Mouse (Mus musculus): ENCODE measurements around the gene Calm1.
"Not testable (repeated sequence)": the region's sequence is repeated elsewhere in the genome, so short reads cannot be mapped to it uniquely, and the experiment has no call there.

The Calm1 gene

GRCm38 (mm10) chr12:100198967-100199660, at the start of gene Calm1:
Gene Calm1, plus strand, starts transcription at chr12:100199435.
- DNase-seq: peak; percentile 95

- DNase-seq: no peak
Measured at GRCm38 (mm10) chr12:100152466-100152865, 46.8 kb upstream of the Calm1 start.

GRCm38 (mm10) chr12:100159261-100159975, 39.8 kb upstream of the Calm1 start, which contains the start of gene Nrde2:
Gene Nrde2, minus strand, starts transcription at chr12:100159653.
- DNase-seq: peak; percentile 80

- no peak for DNase-seq
Measured at GRCm38 (mm10) chr12:100164991-100165500, 34.2 kb upstream of the Calm1 start.

DNA sequence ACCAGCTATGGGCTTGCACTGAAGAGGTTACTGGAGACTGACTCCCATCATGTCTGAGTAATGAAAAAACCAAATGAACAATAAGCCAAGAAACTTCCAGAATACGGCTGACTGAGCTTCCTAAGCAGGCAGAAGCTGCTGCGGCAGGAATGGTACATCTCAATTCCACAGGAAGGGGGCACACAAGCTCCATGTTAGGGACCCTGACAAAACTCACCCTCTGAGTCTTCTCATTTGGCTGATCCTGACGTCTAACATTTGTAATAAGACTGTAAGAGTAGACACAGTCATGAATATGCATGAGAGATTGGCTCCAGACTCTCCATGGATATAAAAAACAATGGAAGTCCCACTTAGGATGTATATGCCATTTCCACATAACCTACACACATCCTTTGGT, 33.1 kb upstream of the Calm1 start:
- peak; percentile 66 for DNase-seq

GRCm38 (mm10) chr12:100166939-100167338, 32.3 kb upstream of the Calm1 start:
- DNase-seq: peak; percentile 56

DNA sequence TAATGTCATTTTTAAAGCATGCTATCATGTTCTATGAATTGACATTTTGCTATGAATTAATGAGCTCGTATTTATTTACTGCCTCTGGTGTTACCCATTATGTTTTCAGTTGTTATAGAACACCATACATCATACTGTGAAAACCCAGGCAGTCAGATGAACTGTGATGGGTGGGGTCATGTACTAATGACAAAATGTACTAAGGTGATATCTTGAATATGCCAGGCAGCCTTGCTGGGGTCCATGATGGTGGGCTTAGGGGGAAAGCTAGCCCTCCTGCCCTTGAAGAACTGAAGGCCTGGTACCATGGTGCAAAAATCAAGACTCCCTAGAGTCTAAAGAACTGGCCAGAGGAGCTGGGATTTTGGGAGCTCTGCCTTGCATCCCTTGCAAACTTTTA, 31.7 kb upstream of the Calm1 start:
- DNase-seq: no peak

GRCm38 (mm10) chr12:100167931-100168871, 31.0 kb upstream of the Calm1 start:
- DNase-seq: peak; percentile 29

DNA sequence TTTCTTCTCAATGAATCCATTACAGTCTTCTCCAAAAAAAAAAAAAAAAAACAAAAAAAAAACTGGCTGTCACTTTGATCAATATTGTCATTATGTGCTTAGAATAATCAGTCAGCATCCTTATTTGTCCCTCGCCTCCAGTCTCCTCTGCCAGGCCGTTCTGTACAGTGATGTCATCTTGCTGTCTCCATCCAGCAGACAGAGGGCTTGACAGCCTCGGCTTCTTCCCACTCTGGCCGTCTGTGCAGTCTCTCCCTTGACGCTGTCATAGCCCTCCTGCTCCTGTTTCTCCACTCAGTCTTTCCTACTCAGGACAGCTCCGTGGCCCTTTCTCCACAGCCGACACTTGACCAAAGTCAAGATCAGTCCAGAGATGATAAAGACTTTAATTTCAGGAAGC, 26.8 kb upstream of the Calm1 start:
- DNase-seq: no peak

DNA sequence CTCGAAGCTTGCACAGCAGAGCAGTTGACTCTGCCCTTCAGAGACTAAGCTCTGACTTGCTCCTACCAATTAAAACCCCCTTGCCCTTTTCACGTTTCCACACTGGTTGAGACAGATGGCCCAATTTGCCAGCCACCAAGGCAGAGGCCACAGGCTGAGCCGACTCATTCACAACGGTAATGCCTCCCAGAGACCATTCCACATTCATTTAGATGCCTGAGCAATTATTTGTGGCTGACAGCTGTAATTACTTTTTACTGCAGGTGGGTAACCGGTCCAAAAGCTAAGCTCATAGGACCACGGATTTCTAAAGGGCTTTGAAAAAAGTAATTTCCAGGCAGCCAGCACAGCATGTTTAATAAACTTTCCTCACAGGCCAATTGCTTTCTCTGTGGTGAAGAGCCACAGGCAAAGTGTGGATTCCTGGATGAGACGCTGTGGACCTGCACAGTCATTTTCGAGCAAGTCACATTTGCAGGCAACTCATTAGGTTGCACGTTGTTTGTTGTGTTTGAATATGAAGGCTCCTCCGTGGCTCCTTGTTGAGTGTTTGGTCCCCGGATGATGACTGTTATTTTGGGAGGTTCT, 22.7 kb upstream of the Calm1 start:
- DNase-seq: no peak

GRCm38 (mm10) chr12:100178898-100179440, 20.3 kb upstream of the Calm1 start:
- DNase-seq: no peak

DNA sequence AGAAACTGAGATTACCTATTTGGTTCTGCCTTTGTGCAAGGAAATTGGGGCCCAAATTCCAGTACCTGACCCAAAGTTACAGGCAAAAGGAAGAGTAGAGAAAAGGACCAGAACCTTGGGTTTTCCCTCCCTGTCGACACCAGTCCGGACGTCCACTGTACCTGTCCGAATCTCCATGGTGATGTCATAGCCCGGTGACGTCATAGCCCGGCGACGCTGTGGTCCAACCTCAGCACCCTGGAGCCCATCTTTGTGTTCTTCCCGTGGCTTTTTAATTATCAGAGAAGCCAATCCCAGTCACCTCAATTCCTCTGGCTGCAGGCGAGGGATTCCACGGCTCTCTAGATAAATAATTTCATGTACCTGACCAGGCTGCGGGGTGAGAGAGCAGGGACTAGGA, 18.4 kb upstream of the Calm1 start:
- DNase-seq: no peak

GRCm38 (mm10) chr12:100182676-100183075, 16.6 kb upstream of the Calm1 start:
- no peak for DNase-seq

DNA sequence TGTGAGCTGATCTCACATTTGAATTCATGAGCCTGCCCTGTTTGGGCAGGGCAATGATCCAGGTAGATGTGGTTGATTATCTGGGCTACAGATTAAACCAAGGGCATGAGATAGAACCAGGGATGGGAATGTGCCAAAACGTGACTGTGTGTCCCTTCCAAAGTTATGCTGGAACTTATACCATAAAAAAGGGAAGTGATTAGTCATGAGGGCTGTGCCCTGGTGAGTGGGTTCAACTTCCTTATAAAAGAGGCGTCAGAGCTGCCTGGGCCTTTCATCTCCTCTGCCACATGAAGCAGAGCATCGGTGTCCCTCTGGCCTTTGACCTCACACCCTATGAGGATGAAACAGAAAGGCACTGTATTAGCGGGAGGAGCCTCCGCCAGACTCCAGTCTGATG, 15.3 kb upstream of the Calm1 start:
- no peak for DNase-seq

DNA sequence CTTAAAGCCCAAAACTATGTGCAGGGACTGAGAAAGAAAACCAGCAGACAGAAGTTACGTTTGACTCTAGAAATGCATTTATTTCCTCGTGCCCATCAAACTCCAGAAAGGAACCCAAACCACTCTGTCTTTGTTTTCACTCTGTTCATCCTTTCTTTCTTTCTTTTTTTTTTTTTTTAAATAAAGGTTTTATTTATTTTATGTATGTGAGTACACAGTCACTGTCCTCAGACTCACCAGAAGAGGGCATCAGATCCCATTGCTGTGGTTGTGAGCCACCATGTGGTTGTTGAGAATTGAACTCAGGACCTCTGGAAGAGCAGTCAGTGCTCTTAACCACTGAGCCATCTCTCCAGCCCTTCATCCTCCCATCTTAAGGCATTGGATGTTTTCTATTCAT, 14.3 kb upstream of the Calm1 start:
- not testable (repeated sequence) for DNase-seq

DNA sequence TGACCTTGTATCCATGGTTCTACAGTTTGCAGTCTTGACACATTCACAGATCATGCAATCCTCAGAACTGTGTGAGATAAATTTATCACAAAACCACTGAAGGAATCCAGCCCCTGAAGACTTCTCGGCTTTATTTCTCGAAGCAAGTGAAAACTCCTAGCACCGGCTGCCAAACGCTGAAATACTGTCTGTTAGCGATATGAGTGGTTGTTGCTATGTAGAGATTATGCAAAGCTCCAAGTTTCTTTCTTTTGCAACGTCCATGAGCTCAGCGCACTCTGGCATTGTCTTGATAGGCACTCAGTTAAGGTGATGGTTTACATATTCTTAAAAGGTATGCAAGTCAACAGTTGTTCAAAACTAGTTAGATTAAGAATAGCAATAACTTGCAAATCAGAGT, 13.3 kb upstream of the Calm1 start:
- peak; percentile 27 for DNase-seq

DNA sequence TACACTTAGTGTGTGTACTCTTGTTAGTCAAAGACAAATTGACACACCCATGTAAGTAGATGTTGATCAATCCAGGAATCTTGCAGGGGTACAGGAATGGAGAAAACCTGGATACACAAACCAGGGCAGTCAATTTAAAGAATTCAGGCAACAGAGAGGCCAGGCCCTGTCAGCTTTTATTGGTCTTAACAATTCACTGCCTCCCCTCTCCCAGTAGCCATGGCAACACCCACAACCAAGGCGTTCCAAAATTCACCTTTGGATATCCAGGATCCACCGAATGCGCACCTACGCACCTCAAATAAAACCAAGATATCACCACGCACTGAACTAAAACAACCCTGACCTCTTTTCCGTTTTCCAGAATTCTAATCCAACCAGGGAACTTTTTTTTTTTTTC, 12.9 kb upstream of the Calm1 start:
- no peak for DNase-seq

- DNase-seq: peak; percentile 97
Measured at GRCm38 (mm10) chr12:100187013-100187755, 12.1 kb upstream of the Calm1 start.

- no peak for DNase-seq
Measured at GRCm38 (mm10) chr12:100187756-100188430, 11.3 kb upstream of the Calm1 start.

DNA sequence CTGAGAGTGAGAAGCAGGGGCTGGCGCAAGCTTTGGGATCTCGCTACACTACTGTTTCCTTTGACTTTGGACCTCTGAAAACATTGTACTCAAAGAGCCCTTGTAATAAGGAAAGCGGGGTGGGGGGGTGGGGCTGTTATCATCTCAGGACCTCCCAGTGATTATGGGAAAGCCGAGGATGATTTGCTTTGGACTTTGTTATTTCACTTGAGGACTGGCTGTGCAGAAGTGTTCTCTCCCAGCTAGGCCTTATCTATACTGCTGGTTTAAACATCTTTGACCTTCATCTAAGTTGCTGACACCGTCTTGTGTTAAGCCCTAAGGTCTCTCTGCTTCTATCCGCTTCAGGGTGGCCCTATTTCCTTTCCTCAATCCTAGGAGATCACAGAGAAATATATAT, 8.4 kb upstream of the Calm1 start:
- DNase-seq: no peak

GRCm38 (mm10) chr12:100194181-100194580, 5.1 kb upstream of the Calm1 start:
- DNase-seq: no peak
